Mouse (Mus musculus) small intestine, adult 2 months (tissue): Measurements from ENCODE around the gene Rad51b. TPM values are rescaled to one million over a fixed set of nuclear protein-coding genes. Genes with fewer than 3 reads are reported as not detected.

Source experiments
- H3K27ac ChIP-seq: fragments of 200-500 bp; 2 replicates; pipeline ENCODE4 v1.5.1; 2012; ENCODE audit warnings: low read depth, low read length, control low read depth, inconsistent platforms; ENCODE audit not compliant: insufficient read depth
- H3K27me3 ChIP-seq: fragments of 200-500 bp; 2 replicates; pipeline ENCODE4 v1.6.1; 2012; ENCODE audit warnings: mild to moderate bottlenecking, moderate library complexity, low read length, inconsistent platforms; ENCODE audit not compliant: control insufficient read depth, insufficient read depth
- H3K36me3 ChIP-seq: fragments of 200-500 bp; 2 replicates; pipeline ENCODE4 v1.6.1; 2012; ENCODE audit warnings: mild to moderate bottlenecking, low read length, control low read depth, inconsistent platforms; ENCODE audit not compliant: control insufficient read depth, insufficient read depth
- H3K4me1 ChIP-seq: fragments of 200-500 bp; 2 replicates; pipeline ENCODE4 v1.6.1; 2012; ENCODE audit warnings: low read length, inconsistent platforms, mixed read lengths; ENCODE audit not compliant: control insufficient read depth, insufficient read depth, insufficient read length
- H3K4me3 ChIP-seq: fragments of 200-500 bp; 2 replicates; pipeline ENCODE4 v1.5.1; 2012; ENCODE audit warnings: low read depth, mild to moderate bottlenecking, control low read depth, inconsistent platforms, low read length, moderate library complexity
- CTCF ChIP-seq: fragments of 200-500 bp; IDR thresholded peaks from 2 replicates; pipeline ENCODE4 v1.5.1; 2012; ENCODE audit warnings: low read depth, mild to moderate bottlenecking, control low read depth, inconsistent platforms, low read length, moderate library complexity, mixed read lengths; ENCODE audit not compliant: insufficient replicate concordance, insufficient read length; ENCODE audit errors: extremely low read depth
- POLR2A ChIP-seq: fragments of 200-500 bp; IDR thresholded peaks from 2 replicates; pipeline ENCODE4 v1.6.1; 2012; ENCODE audit warnings: low read depth, mild to moderate bottlenecking, control low read depth, inconsistent platforms, low read length, moderate library complexity
- WGBS: fragments of 180-500 bp; shearing (Covaris S2); methylation state at CpG from one replicate; pipeline ENCODE4 v1.1.7; 2018; 5-methylcytosine and 5-hydroxymethylcytosine counted together
- polyA plus RNA-seq: library from polyadenylated mRNA; depleted of rRNA; stranded (reverse); fragments of >200 nt; gene quantifications from 2 replicates; pipeline ENCODE4 v1.2.3, GENCODE M21; 2012

Rad51b gene
- polyA plus RNA-seq, 1 experiment, result 0.46 TPM

GRCm38 (mm10) chr12:79771194-79771593 lies 474.1 kb downstream of the Rad51b start:
- WGBS, result 97% methylated on average over 4 of the region's 4 CpGs
- Histone ChIP-seq H3K27ac (no peak overlapping the region), H3K36me3 (no peaks in the 10 kb centered on the region), H3K4me1 (peaks cover 8% of the 10 kb centered on the region; the same call in 1 of the 2 replicates), H3K4me3 (no peak overlapping the region), H3K27me3 (no peaks in the 10 kb centered on the region)
- no peak for TF ChIP-seq POLR2A
- no peak for TF ChIP-seq CTCF

- WGBS, result 87% methylated on average over 3 of the region's 3 CpGs
- H3K27ac ChIP-seq, result no peak overlapping the region
- H3K36me3 ChIP-seq, result no peaks in the 10 kb centered on the region
- peaks cover 5% of the 10 kb centered on the region; the same call in 1 of the 2 replicates for H3K4me1 ChIP-seq
- H3K4me3 ChIP-seq, result no peak overlapping the region
- H3K27me3 ChIP-seq, result no peaks in the 10 kb centered on the region
- TF ChIP-seq CTCF (no peak), POLR2A (no peak)
Observed at GRCm38 (mm10) chr12:79771741-79772140, 474.7 kb downstream of the Rad51b start.

- H3K36me3 ChIP-seq, result no peaks in the 10 kb centered on the region
- H3K27ac ChIP-seq, result no peak overlapping the region
- no peak for TF ChIP-seq POLR2A
- no peak for TF ChIP-seq CTCF
- H3K4me1 ChIP-seq, result peaks cover 3% of the 10 kb centered on the region; the same call in 1 of the 2 replicates
- 92% methylated on average over 4 of the region's 4 CpGs for WGBS
- no peaks in the 10 kb centered on the region for H3K27me3 ChIP-seq
- no peak overlapping the region for H3K4me3 ChIP-seq
Observed at GRCm38 (mm10) chr12:79773246-79773645, 476.2 kb downstream of the Rad51b start.

- no peaks in the 10 kb centered on the region for H3K27me3 ChIP-seq
- WGBS, result 79% methylated on average over 4 of the region's 4 CpGs
- TF ChIP-seq POLR2A (no peak), CTCF (no peak)
- H3K36me3 ChIP-seq, result no peaks in the 10 kb centered on the region
- H3K4me3 ChIP-seq, result no peak overlapping the region
- no peak overlapping the region for H3K27ac ChIP-seq
- H3K4me1 ChIP-seq, result no peaks in the 10 kb centered on the region
Observed at GRCm38 (mm10) chr12:79774571-79774970, 477.5 kb downstream of the Rad51b start.

GRCm38 (mm10) chr12:79776828-79777227 lies 479.7 kb downstream of the Rad51b start:
- no peaks in the 10 kb centered on the region for H3K27me3 ChIP-seq
- 90% methylated on average over 5 of the region's 5 CpGs for WGBS
- H3K36me3 ChIP-seq, result no peaks in the 10 kb centered on the region
- H3K4me1 ChIP-seq, result no peaks in the 10 kb centered on the region
- no peak overlapping the region for H3K4me3 ChIP-seq
- no peak overlapping the region for H3K27ac ChIP-seq
- no peak for TF ChIP-seq CTCF
- TF ChIP-seq POLR2A, result no peak

GRCm38 (mm10) chr12:79780745-79781144 lies 483.7 kb downstream of the Rad51b start:
- no peak overlapping the region for H3K27ac ChIP-seq

GRCm38 (mm10) chr12:79781788-79782187 lies 484.7 kb downstream of the Rad51b start:
- H3K27me3 ChIP-seq, result no peaks in the 10 kb centered on the region
- no peak overlapping the region for H3K27ac ChIP-seq
- H3K36me3 ChIP-seq, result no peaks in the 10 kb centered on the region
- WGBS, result 88% methylated on average over 5 of the region's 5 CpGs
- H3K4me1 ChIP-seq, result peaks cover 11% of the 10 kb centered on the region; the same call in 1 of the 2 replicates
- TF ChIP-seq CTCF (no peak), POLR2A (no peak)
- H3K4me3 ChIP-seq, result no peak overlapping the region

More at GRCm38 (mm10) chr12:79780745-79781144, 483.7 kb downstream of the Rad51b start:
- Histone ChIP-seq H3K36me3 (no peaks in the 10 kb centered on the region), H3K4me1 (peaks cover 11% of the 10 kb centered on the region; the same call in 1 of the 2 replicates), H3K4me3 (no peak overlapping the region), H3K27me3 (no peaks in the 10 kb centered on the region)
- no peak for TF ChIP-seq CTCF
- TF ChIP-seq POLR2A, result no peak
- WGBS, result 52% methylated on average over 2 of the region's 2 CpGs
